Mouse (Mus musculus): ENCODE measurements at regions not wholly inside any gene's neighbourhood (a gene's known extent, or its start where the extent isn't known, plus 50 kb on each side); places are given as distances from the start of the nearest gene placed in this dataset.
A peak's percentile ranks its signal among the peaks of the same experiment; 100 is the strongest.

GRCm38 (mm10) chr5:39847187-39847586 is 91.9 kb upstream of the Hs3st1 start:
- DNase-seq (ENCODE audit: low spot score in 2 of 2) = peak in 1 of 2 experiments; percentile 5

DNA sequence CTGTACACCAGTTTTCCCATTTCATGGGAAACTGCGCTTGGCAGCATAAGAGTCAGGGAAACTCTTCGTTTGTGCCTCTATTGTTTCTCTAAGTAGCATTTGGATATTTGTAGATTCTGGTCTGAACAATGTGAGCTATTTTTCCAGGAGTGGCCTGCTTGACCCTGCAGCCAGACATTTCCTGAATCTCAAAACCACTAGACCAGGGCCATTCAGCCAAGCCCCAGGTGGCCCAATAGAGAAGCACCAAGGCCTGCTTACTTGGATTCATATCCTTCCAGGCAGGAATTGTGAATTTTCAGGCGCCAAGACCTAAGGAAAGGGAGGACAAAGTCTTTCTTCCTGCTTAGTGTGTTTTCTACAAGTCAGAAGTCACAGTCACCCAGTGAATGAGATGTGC is 85.9 kb upstream of the Hs3st1 start:
- DNase-seq (ENCODE audit: low spot score in 2 of 2) = no peak

DNA sequence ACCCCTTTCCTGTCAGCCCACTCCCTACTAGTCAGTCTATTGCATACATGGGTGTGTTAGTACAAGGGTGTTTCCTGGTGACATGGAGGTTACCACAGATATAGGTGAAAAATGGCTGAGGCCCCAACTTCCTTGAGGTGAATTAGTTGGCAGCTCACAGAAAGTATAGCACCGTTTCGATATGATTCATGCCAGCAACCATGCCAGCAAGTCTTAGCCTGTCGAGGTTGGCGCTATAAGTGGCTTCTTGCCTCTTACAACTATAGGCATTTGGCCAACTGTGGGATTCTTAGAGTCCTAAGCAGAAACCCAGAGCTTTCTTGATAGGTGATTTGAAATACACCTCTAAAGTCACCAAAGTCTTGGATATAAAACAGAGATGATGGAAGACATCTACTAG is 85.3 kb upstream of the Hs3st1 start:
- DNase-seq (ENCODE audit: low spot score in 2 of 2) = no peak

GRCm38 (mm10) chr5:39832565-39832964 is 77.3 kb upstream of the Hs3st1 start:
- no peak for DNase-seq (ENCODE audit: low spot score in 2 of 2)

DNA sequence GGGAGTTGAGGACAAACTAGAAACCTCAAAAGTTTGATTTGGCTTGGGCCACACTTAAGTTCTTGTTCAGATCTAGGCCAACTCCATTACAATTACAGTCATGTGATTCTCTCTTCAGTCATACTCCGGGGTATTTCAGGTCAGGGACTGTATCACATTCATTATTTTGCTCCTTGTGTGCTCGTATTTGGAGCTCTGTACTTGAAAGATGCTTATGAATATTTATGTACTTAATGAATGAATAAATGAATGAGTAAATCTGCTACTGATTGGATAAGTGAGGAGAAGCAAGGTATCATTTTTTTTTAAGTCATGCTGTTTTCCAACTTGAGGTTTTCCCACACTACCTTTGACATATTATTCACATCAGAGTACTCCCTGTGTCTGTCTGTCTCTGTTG is 69.4 kb upstream of the Hs3st1 start:
- DNase-seq (ENCODE audit: low spot score in 2 of 2) = no peak

- DNase-seq (ENCODE audit: low spot score in 2 of 2) = no peak
Observed at GRCm38 (mm10) chr5:39806643-39807042, 51.4 kb upstream of the Hs3st1 start.

Measured in right cerebral cortex, adult 2 months (tissue).